Mouse (Mus musculus) heart, adult 2 months (tissue): ENCODE measurements around the gene Faap20.

Experiments
- CTCF ChIP-seq: fragments of 200-600 bp; IDR thresholded peaks from 2 replicates; pipeline ENCODE4 v1.8.1; 2022; ENCODE audit warnings: antibody characterized with exemption, mild to moderate bottlenecking, moderate library complexity
- POLR2A ChIP-seq: fragments of 200-500 bp; IDR thresholded peaks from 2 replicates; pipeline ENCODE4 v1.6.1; 2011; ENCODE audit warnings: mild to moderate bottlenecking, low read depth, low read length, control low read depth; ENCODE audit not compliant: insufficient read depth

GRCm38 (mm10) chr4:155300421-155301097 lies 51.0 kb downstream of the Faap20 start:
- no peak for TF ChIP-seq POLR2A
- TF ChIP-seq CTCF = no peak
